Mouse (Mus musculus): ENCODE data around the gene Scimp.

Scimp gene

Small RNA genes lying within 50 kb of the gene (microRNA-seq; reads per million reads assigned to microRNA genes)
- gene Gm22760, result 0 reads per million in 2 experiments
